Mouse (Mus musculus) thymus, postnatal 10 days (tissue): ENCODE measurements around the gene Selp.

Source experiments
- DNase-seq, 2 experiments: peaks; one replicate each; pipeline ENCODE4 v3.0.0; 2021; ENCODE audit warnings: low spot score in 2 of 2

Gene Selp

DNA sequence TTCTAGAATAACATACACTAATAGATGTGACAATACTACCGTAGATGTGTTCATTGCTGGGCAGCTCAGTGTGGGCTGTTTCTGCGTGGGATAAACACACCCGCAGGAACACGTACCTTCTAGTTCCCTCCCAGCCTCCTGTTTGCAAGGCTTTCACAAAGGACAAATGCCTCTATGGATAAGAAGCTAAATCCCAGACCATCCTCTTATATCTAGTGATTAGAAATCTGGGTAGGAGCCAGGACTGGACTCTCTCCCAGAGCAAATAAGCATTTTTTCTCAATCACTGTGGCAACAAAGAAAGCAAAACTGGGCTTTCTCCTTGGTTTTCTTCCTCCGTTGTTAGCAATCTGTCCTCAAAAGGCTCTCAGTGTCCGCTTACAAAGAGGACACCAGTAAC lies 63.4 kb downstream of the Selp start:
- no peak for DNase-seq

- DNase-seq: peak; percentile 16 to 70
Measured at GRCm38 (mm10) chr1:164184142-164184870, 69.2 kb downstream of the Selp start.

DNA sequence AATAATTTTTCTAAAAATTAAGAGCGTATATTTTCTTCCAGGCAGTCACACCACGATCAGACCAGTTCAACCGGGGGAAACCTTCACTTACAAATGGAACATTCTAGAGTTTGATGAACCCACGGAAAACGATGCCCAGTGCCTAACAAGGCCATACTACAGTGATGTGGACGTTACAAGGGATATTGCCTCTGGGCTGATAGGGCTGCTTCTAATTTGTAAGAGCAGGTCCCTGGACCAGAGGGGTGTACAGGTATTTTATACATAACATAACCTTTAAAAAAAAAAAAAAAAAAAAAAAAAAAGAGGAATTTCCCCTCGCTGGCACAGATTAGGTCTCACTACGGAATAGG lies 69.8 kb downstream of the Selp start:
- DNase-seq: no peak

GRCm38 (mm10) chr1:164185316-164185715 lies 70.3 kb downstream of the Selp start:
- DNase-seq: no peak

DNA sequence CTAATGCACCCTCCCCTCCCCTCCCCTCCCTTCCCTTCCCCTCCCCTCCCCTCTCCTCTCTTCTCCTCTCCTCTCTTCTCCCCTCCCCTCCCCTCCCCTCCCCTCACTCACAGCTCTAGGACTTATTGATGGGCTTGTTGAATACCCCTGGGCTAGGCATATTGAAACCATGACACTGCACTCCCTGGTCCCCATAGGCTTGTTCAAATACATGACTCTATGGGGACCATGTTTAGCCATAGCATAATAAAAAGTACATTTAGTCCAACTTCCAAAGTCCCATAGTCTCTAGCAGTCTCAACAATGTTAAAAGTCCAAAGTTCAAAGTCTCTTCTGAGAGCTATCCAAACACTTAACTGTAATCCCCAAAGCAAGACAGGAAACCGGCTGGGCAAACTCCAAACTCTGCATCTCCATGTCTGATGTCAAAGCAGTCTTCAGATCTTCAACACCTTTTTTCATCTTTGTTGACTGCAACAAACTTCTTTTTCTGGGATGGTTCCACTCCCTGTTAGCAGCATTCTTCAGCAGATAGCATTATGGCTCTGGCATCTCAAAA lies 72.0 kb downstream of the Selp start:
- DNase-seq: no peak

DNA sequence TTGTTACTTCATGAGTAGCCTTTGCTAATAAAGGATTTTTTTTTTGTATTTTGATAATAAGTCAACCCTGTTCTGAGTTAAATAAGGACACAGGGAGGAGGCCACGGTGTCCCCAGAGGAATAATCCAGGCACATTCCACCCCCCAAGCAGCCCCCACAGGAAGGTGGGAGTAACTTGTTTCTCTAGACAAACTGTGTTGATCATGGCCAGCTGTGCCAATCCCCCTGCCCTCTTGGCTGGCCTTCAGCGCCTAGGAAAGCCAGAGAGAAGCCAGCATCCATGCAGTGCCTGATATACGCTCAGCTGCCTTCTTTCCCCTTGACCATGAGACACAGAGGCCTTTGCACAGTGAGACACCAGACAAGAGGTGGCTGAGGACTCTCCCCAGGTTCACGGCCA lies 84.5 kb downstream of the Selp start:
- no peak for DNase-seq
